Mouse (Mus musculus) adipose tissue, adult 10 weeks (tissue): ENCODE measurements around the gene Noa1. TPM values are rescaled to one million over a fixed set of nuclear protein-coding genes. Genes with fewer than 3 reads are reported as not detected.

ENCODE experiments used
- polyA plus RNA-seq: library from polyadenylated mRNA; stranded (reverse); fragments of 350-450 nt; fragmentation: Illumina TruSeq; extraction: RNeasy Lipid Tissue Mini Kit (QIAGEN cat#74804); gene quantifications from one replicate; pipeline ENCODE4 v1.2.3, GENCODE M21; 2014; ENCODE audit warnings: low read depth, low replicate concordance

Gene Noa1
- polyA plus RNA-seq = 12.5 TPM

DNA sequence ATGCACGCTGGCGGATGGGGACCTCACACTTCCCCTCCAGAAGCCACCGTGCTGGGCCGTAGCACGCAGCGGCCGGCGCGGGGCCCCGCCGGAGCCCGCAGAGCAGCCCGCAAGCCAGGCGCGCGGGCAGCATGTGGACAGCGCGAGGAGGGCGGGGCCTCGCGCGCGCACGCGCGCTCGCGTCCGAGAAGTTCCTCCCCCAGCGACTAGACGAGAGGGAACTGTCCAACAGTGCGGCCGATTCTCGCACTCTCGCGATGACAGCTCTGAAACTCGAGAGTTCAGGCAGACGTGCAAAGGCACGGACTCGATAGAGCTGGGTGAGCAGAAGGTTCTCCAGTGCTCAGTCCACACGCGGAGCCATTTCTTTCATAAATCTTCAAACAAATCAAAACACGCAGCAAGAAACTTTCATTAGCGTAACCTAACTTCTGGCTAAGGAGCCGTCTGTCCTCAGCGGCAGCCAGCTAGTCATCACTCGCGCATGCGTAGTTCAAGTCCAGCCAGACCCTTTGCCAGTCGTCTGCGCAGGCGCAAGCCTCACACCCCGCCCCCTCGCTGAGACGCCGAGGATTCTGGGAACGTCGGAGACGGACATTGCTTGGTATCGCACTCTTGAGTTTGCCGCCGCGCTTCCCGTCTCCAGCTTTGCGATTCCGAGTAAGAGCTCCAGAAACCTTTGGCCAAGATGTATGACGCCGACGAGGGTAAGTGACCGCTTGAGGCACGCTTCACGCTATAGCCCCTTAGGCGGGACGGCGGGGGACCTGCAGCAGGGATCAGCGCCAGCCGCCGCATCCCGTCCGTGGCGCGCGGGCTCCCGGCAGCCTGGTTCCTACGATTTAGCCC lies at the start of gene Noa1, which contains the start of gene Polr2b:
Noa1 (minus strand) TSS at position 161 of the 849 bp plus-strand sequence.
Polr2b (plus strand) TSS at position 224 of the 849 bp plus-strand sequence.

DNA sequence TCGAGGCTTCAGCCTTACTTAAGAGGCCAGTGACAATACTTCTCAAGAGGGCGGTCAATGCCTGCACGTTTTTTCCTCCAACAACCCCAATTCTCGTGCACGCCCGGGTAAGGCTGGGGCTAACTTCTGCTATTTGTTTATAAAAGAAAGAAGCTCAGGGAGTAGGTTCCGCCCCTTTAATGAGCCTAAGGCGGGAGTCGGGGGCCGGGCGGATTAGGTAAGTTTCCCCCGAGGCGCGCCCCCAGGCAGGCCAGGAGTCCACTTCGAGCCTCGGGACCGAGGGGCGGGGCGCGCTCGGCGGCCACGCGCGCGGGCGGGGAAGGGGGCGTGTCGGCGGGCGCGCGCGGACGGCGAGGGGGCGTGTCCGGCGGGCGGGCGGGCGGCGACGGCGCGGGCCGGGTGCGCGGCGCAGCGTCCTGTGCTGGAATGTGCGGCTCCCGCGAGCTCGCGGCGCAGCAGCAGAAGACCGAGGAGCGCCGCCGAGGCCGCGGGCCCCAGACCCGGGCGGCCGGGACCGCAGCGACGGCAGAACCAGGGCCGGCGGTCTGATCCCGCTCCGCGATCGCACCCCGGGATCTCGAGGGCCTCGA lies 44.7 kb downstream of the Noa1 start, which contains the start of gene Rest:
Rest (plus strand) TSS at position 411 of the 590 bp plus-strand sequence.

Other genes starting within 250 kb of the Noa1 start
- gene Hopx, start 195.0 kb downstream of the Noa1 start, polyA plus RNA-seq = 78.2 TPM
- 470 TPM for gene Spink2, start 98.6 kb downstream of the Noa1 start, polyA plus RNA-seq
- gene Rest, start 44.6 kb downstream of the Noa1 start, polyA plus RNA-seq = 13.0 TPM
- 45.1 TPM for gene Polr2b, start 63 bp upstream of the Noa1 start, polyA plus RNA-seq
- gene Igfbp7, start 98.0 kb upstream of the Noa1 start, polyA plus RNA-seq = 450 TPM